Mouse (Mus musculus) heart, postnatal 0 days (tissue): Measurements from ENCODE around the gene Ppp1r14c. TPM values are rescaled to one million over a fixed set of nuclear protein-coding genes. Genes with fewer than 3 reads are reported as not detected.

Experiments
- ATAC-seq: fragments of 200-750 bp; cut with Nextera tagmentation; 2 replicates; pipeline ENCODE4 v1.8.0; 2017; ENCODE audit warnings: low read depth, moderate number of reproducible peaks, moderate library complexity; ENCODE audit not compliant: insufficient read depth
- DNase-seq: peaks from one replicate; pipeline ENCODE4 v3.0.0-alpha.2; 2016; ENCODE audit warnings: low spot score
- H3K27ac ChIP-seq: fragments of 300-500 bp; sonication (generic); 2 replicates; pipeline ENCODE4 v1.5.1; 2014; ENCODE audit warnings: low read depth, mild to moderate bottlenecking
- H3K27me3 ChIP-seq: fragments of 300-500 bp; sonication (generic); 2 replicates; pipeline ENCODE4 v1.6.1; 2014; ENCODE audit warnings: low read length, mixed read lengths; ENCODE audit not compliant: control insufficient read depth, insufficient read depth
- H3K36me3 ChIP-seq: fragments of 300-500 bp; sonication (generic); replicated peaks from 2 replicates; pipeline ENCODE4 v1.6.1; 2014; ENCODE audit warnings: low read length, mixed read lengths; ENCODE audit not compliant: control insufficient read depth, insufficient read depth
- H3K4me1 ChIP-seq: fragments of 300-500 bp; sonication (generic); 2 replicates; pipeline ENCODE4 v1.6.1; 2014; ENCODE audit warnings: antibody characterized with exemption; ENCODE audit not compliant: control insufficient read depth, insufficient read depth
- H3K4me2 ChIP-seq: fragments of 300-500 bp; sonication (generic); 2 replicates; pipeline ENCODE4 v1.6.1; 2014; ENCODE audit warnings: low read depth, mild to moderate bottlenecking, low read length, moderate library complexity
- H3K4me3 ChIP-seq: fragments of 300-500 bp; sonication (generic); 2 replicates; pipeline ENCODE4 v1.5.1; 2014; ENCODE audit warnings: low read depth, low read length
- H3K9ac ChIP-seq: fragments of 300-500 bp; sonication (generic); replicated peaks from 2 replicates; pipeline ENCODE4 v1.6.1; 2014; ENCODE audit warnings: low read depth, low read length, mixed read lengths
- H3K9me3 ChIP-seq: fragments of 300-500 bp; sonication (generic); replicated peaks from 2 replicates; pipeline ENCODE4 v1.6.1; 2016; ENCODE audit warnings: low read length; ENCODE audit not compliant: control insufficient read depth
- CTCF ChIP-seq: IDR thresholded peaks from 2 replicates; pipeline ENCODE4 v1.5.1; 2016; ENCODE audit warnings: antibody characterized with exemption, control low read depth, low read depth
- EP300 ChIP-seq: IDR thresholded peaks from 2 replicates; pipeline ENCODE4 v1.6.1; 2016; ENCODE audit warnings: antibody characterized with exemption, low read depth
- WGBS: fragments of 180-500 bp; shearing (Covaris S2); extraction: QIAGEN DNeasy Blood & Tissue Kit; methylation state at CpG from one replicate; pipeline ENCODE4 v1.1.7; 2014; 5-methylcytosine and 5-hydroxymethylcytosine counted together
- polyA plus RNA-seq: library from polyadenylated mRNA; unstranded; fragments of >200 nt; fragmentation: Nextera tagmentation; extraction: Ambion mirVana; gene quantifications from 2 replicates; pipeline ENCODE4 v1.2.1, GENCODE M21; 2015
- total RNA-seq: library from RNA; depleted of rRNA; stranded (reverse); fragments of >200 nt; gene quantifications from 2 replicates; pipeline ENCODE4 v1.2.3, GENCODE M21; 2014; ENCODE audit warnings: low replicate concordance

Gene Ppp1r14c
- total and polyA plus RNA-seq, 2 experiments from 2014 or later = 269 to 325 TPM

DNA sequence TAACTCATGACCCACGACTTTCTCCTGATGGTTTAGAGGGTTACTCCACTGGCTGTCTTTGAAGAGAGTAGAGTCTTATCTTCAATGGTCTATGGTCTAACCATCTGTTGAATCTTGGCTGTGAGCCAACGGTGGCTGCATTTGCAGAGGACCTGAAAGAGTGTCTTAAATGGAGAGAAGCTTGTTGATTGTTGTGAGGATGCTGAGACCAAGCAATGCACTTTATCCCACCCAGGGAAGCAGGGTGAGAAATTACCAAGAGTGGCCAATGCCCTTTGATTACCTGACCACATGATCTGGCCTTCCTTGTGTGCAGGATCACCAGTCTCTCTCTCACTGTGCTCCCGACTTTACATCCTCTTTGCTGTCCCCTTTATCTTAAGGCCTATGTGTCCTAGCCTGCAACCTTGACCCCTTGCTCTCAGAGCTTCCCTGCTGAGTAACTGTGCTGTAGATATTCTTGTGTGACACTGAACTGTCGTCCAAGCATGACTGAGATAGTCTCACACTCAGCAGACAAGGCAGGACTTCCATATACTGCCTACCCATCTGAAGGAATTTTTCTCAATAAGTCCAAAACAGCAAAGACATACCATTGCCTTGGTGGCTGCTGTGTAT, 28.9 kb downstream of the Ppp1r14c start:
- Histone ChIP-seq H3K9ac (no peak overlapping the region), H3K27ac (peak overlapping the region; percentile 86), H3K4me2 (peak overlapping the region; percentile 45), H3K27me3 (no peaks in the 10 kb centered on the region), H3K4me1 (peaks cover 59% of the 10 kb centered on the region), H3K36me3 (no peaks in the 10 kb centered on the region), H3K9me3 (no peaks in the 10 kb centered on the region), H3K4me3 (no peak overlapping the region)
- TF ChIP-seq CTCF = no peak
- TF ChIP-seq EP300 = no peak
- WGBS = 14% methylated on average over 4 of the region's 4 CpGs
- peak; percentile 21 for ATAC-seq
- no peak for DNase-seq

DNA sequence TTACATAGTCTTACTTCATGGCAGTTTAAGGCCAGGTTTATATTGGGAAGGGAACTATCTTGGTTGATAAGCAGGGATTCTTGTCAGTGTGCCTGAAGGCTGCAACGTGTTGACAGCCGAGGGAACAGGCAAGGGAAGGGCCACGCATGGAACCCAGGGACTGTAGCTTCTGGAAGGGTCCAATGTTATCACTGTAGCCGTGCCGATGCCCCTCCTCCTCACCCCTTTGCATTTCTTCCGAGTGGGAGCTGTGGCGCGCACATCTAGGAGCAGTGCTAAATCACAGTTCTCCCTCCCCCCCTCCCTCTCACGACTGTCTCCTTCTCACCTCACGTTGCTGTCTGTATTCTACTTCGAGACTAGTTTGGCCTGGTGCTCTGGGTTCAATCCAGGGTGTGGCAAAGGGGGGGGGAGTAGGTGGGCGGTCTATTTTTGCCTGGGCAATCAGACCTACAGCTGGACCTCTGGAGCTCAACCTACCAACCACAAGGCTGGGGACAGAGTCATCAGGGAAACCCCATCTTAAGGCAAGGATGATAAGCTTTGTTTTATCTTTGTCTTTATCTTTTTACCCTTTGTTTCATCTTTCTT, 29.6 kb downstream of the Ppp1r14c start:
- peak; percentile 51 for DNase-seq
- no peak overlapping the region for H3K9ac ChIP-seq
- H3K9me3 ChIP-seq = no peaks in the 10 kb centered on the region
- 13% methylated on average over 12 of the region's 12 CpGs for WGBS
- peaks cover 53% of the 10 kb centered on the region for H3K4me1 ChIP-seq
- peak overlapping the region; percentile 86 for H3K27ac ChIP-seq
- H3K4me3 ChIP-seq = 0 out of 2 replicates have a peak overlapping the region, but pooled peaks have one; percentile 2
- H3K36me3 ChIP-seq = no peaks in the 10 kb centered on the region
- TF ChIP-seq EP300 (0 out of 2 replicates have a peak, but pooled peaks have one; percentile 19), CTCF (no peak)
- no peaks in the 10 kb centered on the region for H3K27me3 ChIP-seq
- peak; percentile 53 for ATAC-seq
- peak overlapping the region; percentile 45 for H3K4me2 ChIP-seq

DNA sequence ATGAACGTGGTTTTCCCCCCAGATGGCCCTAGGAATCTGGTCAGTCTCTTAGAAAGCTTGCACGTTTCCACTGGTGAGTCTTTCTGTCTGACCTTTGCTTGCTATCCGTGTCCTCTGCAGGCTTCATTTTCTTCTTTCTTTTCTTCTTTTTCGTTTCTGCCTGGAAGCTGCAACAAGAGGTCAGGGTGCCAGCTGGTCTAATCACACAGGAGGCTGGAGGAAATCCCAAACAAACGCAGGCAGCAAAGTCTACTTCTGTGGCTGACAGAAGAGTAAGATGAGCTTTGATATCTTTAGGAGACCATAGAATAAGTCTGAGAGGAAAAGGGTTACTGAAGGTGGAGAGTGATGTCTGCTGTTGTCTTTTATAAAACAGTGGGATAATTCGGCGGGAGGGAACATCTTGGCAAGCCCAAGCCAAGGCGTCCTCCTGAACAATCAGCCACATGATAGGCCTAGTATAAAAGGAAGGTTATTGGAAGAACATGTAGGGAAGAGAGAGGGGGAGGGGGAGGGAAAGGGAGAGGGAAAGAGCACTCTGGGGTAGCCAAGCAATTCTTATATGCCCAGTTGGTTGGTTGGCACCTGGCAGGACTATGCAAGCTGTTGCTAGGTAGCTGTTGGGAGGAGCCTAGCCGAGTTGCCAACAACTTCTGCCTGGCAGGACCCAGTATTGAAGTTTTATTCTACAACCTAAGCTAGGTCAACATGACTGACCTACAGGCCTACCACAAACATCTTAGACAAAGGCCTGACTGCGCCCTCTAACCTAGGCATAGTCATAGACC, 30.3 kb downstream of the Ppp1r14c start:
- TF ChIP-seq EP300 (no peak), CTCF (no peak)
- H3K9me3 ChIP-seq = no peaks in the 10 kb centered on the region
- 38% methylated on average over 10 of the region's 10 CpGs for WGBS
- H3K4me3 ChIP-seq = peak overlapping the region; percentile 2; the same call in 1 of the 2 replicates
- H3K9ac ChIP-seq = no peak overlapping the region
- peaks cover 53% of the 10 kb centered on the region for H3K4me1 ChIP-seq
- peak overlapping the region; percentile 86 for H3K27ac ChIP-seq
- H3K36me3 ChIP-seq = no peaks in the 10 kb centered on the region
- peak overlapping the region; percentile 45 for H3K4me2 ChIP-seq
- ATAC-seq (peak; percentile 37), DNase-seq (peak; percentile 49)
- no peaks in the 10 kb centered on the region for H3K27me3 ChIP-seq

DNA sequence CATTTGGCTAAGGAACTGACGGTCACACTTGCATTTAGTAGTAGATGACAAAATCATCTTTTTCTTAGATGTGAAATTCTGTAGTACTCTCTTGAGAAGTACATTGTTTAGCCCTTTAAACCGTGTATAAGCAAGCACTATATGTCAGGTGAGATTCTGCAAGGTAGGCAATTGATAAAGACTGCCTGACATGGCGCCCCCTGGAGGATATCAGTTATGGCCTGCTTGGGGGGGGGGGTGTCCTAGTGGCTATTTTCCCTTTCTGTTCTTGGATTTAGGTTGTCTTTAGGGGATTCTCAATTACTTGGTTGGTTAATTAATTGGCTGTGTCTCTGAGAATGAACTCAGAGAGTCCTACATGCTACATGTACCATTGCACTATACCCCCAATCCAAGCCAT, 31.5 kb downstream of the Ppp1r14c start:
- H3K9me3 ChIP-seq = no peaks in the 10 kb centered on the region
- no peak overlapping the region for H3K4me2 ChIP-seq
- ATAC-seq = no peak
- H3K27me3 ChIP-seq = no peaks in the 10 kb centered on the region
- no peak for TF ChIP-seq EP300
- peak; percentile 13 for TF ChIP-seq CTCF
- WGBS = 65% methylated on average over 3 of the region's 3 CpGs
- no peak overlapping the region for H3K4me3 ChIP-seq
- no peak for DNase-seq
- peak overlapping the region; percentile 86 for H3K27ac ChIP-seq
- H3K4me1 ChIP-seq = peaks cover 57% of the 10 kb centered on the region
- no peaks in the 10 kb centered on the region for H3K36me3 ChIP-seq
- H3K9ac ChIP-seq = no peak overlapping the region

DNA sequence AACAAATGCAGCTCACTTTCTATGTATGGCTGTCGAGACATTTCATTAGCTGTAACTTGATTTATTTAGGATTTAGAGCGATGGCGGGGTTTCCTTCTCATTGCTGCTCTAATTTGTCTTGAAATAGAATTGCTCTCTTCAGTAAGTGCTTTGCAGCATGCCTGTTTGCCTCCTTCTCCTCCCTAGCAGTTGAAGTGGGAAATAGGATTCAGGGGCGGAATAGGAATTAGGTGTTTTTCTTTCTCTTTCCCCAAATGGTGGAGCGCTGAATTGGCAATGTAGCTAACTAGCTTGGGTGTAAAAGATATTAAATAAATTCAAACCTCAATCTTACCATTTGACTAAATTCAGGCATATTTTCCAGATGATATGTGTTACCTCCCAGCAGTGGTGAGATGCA, 32.2 kb downstream of the Ppp1r14c start:
- H3K27me3 ChIP-seq = no peaks in the 10 kb centered on the region
- no peaks in the 10 kb centered on the region for H3K36me3 ChIP-seq
- WGBS = 76% methylated on average over 5 of the region's 5 CpGs
- peaks cover 58% of the 10 kb centered on the region for H3K4me1 ChIP-seq
- peak overlapping the region; percentile 86; the same call in 1 of the 2 replicates for H3K27ac ChIP-seq
- H3K4me2 ChIP-seq = no peak overlapping the region
- ATAC-seq (no peak), DNase-seq (no peak)
- H3K9me3 ChIP-seq = no peaks in the 10 kb centered on the region
- TF ChIP-seq CTCF = no peak
- no peak for TF ChIP-seq EP300
- H3K4me3 ChIP-seq = no peak overlapping the region
- H3K9ac ChIP-seq = no peak overlapping the region
